Mouse (Mus musculus): ENCODE measurements around the gene Cmas.

Cmas gene

GRCm38 (mm10) chr6:142793468-142793867, 37.0 kb downstream of the Cmas start:
- DNase-seq (ENCODE audit: low spot score in 2 of 2) = no peak

DNA sequence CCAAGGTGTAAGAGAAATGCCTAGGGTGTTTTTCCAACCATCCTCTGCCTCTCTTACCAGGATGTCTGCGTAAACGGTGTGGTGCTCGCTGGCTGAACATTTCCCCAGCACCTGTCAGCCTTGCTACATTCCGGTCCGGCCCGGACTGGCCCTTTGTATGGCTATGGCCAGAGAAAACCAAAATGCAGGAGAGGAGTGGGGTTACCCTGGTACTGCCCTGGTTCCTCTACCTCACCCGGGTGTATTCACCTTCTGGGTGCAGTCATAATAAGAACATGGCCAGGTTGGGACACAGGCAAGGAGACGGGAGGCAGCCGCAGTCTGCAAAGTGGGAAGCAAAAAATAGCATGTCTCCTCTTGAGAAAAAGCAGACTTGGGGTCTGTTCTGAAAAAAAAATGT, 38.6 kb downstream of the Cmas start:
- no peak for DNase-seq (ENCODE audit: low spot score in 2 of 2)

DNA sequence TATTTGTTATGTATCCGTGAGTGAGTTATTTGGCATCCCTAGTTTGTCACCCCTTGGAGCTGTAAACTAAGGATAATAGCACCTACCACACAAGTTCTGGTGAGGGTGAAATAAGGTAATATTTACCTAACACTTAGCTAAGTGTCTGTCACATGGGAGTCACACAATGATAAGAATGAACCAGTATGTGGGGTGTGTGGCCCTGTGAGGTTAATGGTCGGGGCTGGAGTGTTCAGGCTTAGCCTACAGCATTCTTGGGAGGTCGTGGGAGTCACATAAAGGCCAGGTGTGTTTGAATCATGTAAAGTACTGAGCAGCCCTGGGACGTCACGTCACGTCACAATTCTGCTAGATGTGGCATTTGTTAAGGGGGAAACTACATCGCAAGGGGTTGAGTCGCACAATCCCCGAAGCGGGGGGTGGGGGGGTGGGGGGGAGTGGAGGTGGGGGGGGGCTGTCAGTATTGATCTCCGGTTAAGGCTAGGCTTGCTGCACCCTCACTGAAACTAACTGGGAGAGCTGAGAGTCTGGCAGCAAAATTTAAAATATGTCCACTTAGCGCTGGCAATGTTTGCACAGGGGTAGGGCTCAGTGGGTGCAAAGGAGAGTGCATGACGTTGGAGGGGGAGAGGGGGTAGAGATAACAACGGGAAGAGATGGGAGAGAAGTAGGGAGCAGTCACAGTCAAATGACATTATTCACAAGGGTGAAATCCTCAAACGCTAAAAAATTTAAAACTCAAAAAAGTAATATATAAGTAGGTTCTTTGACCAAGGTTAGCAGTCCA, 39.4 kb downstream of the Cmas start:
- DNase-seq (ENCODE audit: low spot score in 2 of 2) = no peak

DNA sequence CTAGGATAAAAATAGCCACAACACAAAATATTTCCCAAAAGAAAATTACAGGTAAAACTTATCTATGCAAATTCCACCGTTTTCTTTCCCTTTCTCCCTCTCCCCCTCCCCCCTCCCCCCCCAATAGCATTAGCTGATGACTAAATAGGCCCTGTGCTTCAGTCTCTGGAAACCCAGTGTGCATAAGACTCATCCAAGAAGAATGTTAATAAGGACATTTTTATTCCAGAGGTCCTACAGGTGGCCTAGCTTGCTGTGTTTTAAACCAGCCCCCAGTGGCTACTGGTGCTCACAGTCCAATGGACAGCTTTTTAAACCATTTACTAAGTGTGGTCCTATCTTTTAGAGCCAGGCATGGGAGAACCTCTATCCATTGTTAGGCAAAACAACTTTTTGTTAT, 41.5 kb downstream of the Cmas start:
- DNase-seq (ENCODE audit: low spot score in 2 of 2) = no peak

GRCm38 (mm10) chr6:142798837-142799236, 42.4 kb downstream of the Cmas start:
- DNase-seq (ENCODE audit: low spot score in 2 of 2) = no peak

GRCm38 (mm10) chr6:142799704-142800374, 43.4 kb downstream of the Cmas start:
- DNase-seq (ENCODE audit: low spot score in 2 of 2) = no peak

DNA sequence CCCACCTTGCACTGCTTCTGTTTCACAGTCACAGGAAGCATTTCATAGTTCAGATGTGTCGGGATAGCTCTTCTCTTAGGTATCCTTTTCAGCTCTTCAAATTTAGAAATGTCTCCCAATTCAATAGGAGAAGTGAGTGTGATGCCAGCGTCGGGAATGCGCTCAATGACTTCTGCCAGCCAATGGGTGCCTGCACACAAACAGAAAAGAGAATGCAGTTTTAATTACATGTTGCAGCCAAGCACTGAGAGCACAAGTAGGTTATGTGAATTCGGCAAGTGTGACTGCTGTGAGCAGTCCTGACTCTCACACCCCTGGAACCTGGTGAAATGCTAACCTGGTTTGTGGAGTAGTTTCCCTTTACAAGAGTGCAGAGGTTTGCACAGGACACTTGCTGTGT, 45.2 kb downstream of the Cmas start:
- DNase-seq (ENCODE audit: low spot score in 2 of 2) = no peak

- no peak for DNase-seq (ENCODE audit: low spot score in 2 of 2)
Measured at GRCm38 (mm10) chr6:142802617-142803525, 46.4 kb downstream of the Cmas start.

- DNase-seq (ENCODE audit: low spot score in 2 of 2) = no peak
Measured at GRCm38 (mm10) chr6:142804402-142804801, 47.9 kb downstream of the Cmas start, which contains the start of gene Sult6b2. TSS of gene Sult6b2 (minus strand) at chr6:142804502.

DNA sequence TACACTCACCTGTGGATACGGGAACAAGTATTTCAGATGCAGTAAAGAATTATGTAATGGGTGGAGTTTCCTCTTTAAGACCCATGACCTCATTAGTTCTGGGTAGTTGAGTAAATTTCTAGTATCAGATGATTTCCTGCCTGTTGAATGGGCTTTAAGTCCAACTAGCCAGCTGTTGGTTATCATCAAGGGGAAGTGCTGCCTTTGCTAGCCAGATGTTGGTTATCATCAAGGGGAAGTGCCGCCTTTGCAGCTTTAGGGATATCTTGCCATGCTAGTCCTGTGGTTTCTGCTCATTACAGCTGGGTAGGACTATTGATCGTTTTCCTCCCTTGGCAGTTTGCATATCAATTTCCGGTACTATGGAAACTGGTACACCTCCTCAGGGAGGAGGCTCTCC, 49.8 kb downstream of the Cmas start:
- no peak for DNase-seq (ENCODE audit: low spot score in 2 of 2)

GRCm38 (mm10) chr6:142809373-142810098, 53.0 kb downstream of the Cmas start:
- no peak for DNase-seq (ENCODE audit: low spot score in 2 of 2)

- DNase-seq (ENCODE audit: low spot score in 2 of 2) = no peak
Measured at GRCm38 (mm10) chr6:142810239-142810638, 53.8 kb downstream of the Cmas start.

DNA sequence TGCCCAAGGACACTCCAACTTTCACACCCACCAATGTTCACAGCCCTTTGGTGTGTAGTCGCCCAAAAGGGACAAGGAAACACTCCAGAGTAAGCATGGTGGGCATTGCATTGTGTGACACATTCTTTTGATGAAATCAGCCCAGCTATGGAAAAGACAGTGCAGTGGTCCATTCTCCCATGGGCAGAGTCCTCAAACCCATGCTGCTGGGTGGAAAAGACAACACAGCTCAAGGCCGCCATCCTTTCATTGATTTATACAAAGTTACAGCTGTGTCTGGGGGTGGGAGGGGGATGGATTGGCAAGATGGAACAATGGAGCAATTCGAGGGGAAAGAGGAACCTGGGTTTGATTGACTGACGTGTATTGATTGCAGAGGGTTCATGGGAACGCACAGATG, 56.5 kb downstream of the Cmas start:
- no peak for DNase-seq (ENCODE audit: low spot score in 2 of 2)

DNA sequence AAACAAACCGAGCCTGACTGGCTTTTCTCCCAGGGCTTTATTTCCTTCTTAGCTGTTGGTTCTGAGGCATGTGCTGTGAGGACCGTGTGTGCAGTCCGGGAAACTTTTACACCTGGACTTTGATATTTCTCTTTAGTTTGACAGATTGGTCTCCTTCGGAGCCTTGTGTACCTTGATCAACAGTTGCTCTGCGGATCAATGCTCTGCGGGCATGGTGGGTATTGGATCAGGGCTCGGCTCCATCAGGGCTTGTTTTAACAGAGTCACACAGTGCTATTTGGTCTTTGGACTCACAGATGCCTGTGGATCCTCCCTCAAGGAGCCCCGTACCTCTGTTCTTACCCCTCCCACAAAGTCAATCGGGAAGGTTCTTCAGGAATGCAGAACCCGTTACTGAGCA, 57.5 kb downstream of the Cmas start:
- DNase-seq (ENCODE audit: low spot score in 2 of 2) = no peak

GRCm38 (mm10) chr6:142814495-142814921, 58.0 kb downstream of the Cmas start:
- peak; percentile 64 to 86 for DNase-seq (ENCODE audit: low spot score in 2 of 2)

- no peak for DNase-seq (ENCODE audit: low spot score in 2 of 2)
Measured at GRCm38 (mm10) chr6:142815513-142815912, 59.0 kb downstream of the Cmas start.

DNA sequence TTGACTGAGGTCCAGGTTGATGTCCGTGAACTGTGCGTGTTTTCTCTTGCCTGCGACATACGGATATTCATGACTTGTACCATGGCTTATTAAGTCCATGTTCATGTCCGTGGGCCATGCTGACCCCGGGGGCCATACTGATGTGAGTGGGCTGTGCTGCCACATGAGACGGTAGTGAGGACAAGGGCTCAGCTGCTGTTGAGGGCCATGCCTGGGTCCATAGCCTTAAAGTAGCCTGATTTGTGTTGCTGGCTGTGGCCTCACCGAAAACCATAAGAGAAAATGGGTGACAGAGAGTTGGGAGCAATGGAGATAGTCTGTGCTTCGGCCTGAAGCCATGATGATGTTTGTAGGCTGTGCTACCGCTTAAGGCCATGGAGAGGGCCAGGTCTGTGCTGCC, 61.8 kb downstream of the Cmas start:
- DNase-seq (ENCODE audit: low spot score in 2 of 2) = no peak

DNA sequence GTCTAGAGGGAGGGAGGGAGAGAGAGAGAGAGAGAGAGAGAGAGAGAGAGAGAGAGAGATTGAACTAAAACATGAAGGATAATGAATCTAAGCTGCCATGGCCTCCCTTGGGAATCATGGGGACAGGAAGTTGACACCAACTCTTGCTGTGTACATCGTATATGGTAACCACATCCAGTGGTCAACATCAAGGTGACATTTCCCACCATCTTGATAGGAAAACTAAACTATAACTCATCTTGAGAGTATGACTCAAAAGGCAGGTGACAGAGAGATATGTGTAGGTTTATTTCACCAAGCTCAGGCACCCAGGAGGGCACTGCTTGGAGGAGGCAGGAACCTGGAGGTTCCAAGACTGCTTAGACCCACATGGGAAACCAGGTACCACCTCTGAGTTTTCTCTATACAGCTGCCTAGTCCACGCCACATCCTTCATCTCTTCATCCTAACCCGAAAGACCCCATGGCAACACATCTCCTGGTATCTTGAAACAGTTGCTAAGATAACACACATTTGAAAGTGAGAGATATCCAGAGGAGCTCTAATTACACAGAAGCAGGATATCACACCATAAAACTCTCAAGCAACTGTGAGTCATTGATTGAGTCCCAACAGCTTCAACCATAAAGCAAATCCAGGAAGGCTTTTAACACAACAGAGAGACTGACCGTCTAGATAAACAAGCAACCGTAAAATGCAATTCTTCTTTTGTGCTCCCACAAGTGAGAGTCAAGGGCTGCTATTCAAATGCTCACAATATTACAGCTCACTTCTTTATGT, 66.7 kb downstream of the Cmas start:
- DNase-seq (ENCODE audit: low spot score in 2 of 2) = no peak

Measured in frontal cortex, postnatal 14 days (tissue).